Mouse (Mus musculus): Measurements from ENCODE around the gene Gstt2.

- TF ChIP-seq POLR2A (IDR thresholded peaks at IDR 0.05; ENCODE audit: extremely low read depth, insufficient read depth, low read length) (no peak), CTCF (IDR thresholded peaks at IDR 0.05; ENCODE audit: low read depth, low read length) (no peak)
Measured at GRCm38 (mm10) chr10:75790773-75791172, 46.5 kb downstream of the Gstt2 start.
